Mouse (Mus musculus) erythroblast, embryonic 14.5 days (primary cell): ENCODE measurements around the gene Wnt16. TPM values are rescaled to one million over a fixed set of nuclear protein-coding genes. Genes with fewer than 3 reads are reported as not detected.

Source experiments
- H3K27me3 ChIP-seq: 2 replicates; pipeline ENCODE4 v1.6.1; 2012; ENCODE audit warnings: inconsistent platforms; ENCODE audit not compliant: control insufficient read depth
- H3K36me3 ChIP-seq: 2 replicates; pipeline ENCODE4 v1.6.1; 2012; ENCODE audit warnings: mild to moderate bottlenecking, inconsistent platforms; ENCODE audit not compliant: control insufficient read depth
- H3K4me1 ChIP-seq: 2 replicates; pipeline ENCODE4 v1.6.1; 2012; ENCODE audit warnings: inconsistent platforms; ENCODE audit not compliant: control insufficient read depth
- H3K4me3 ChIP-seq: replicated peaks from 2 replicates; pipeline ENCODE3; 2012; ENCODE audit warnings: moderate library complexity, mild to moderate bottlenecking, inconsistent platforms
- H3K9me3 ChIP-seq: 2 replicates; pipeline ENCODE4 v1.6.1; 2012; ENCODE audit warnings: low read length, inconsistent platforms, mixed read lengths; ENCODE audit not compliant: control insufficient read depth
- GATA1 ChIP-seq: IDR thresholded peaks from 2 replicates; pipeline ENCODE4 v1.6.1; 2012; ENCODE audit warnings: low read length, inconsistent platforms, mixed read lengths
- TAL1 ChIP-seq: IDR thresholded peaks from 3 replicates; pipeline ENCODE4 v1.6.1; 2012; ENCODE audit warnings: low read length, inconsistent platforms, mixed read lengths
- polyA plus RNA-seq: library from polyadenylated mRNA; stranded (reverse); fragments of >175 nt; gene quantifications from 2 replicates; pipeline ENCODE4 v1.2.3, GENCODE M21; 2012

The Wnt16 gene
- polyA plus RNA-seq, 1 experiment: not detected

- Histone ChIP-seq H3K9me3 (no peaks in the 10 kb centered on the region), H3K36me3 (no peaks in the 10 kb centered on the region), H3K4me1 (no peaks in the 10 kb centered on the region), H3K27me3 (no peaks in the 10 kb centered on the region), H3K4me3 (no peak overlapping the region)
- no peak for TF ChIP-seq GATA1
These were observed 18.0 kb upstream of the Wnt16 start for GRCm38 (mm10) chr6:22269840-22270521.

DNA sequence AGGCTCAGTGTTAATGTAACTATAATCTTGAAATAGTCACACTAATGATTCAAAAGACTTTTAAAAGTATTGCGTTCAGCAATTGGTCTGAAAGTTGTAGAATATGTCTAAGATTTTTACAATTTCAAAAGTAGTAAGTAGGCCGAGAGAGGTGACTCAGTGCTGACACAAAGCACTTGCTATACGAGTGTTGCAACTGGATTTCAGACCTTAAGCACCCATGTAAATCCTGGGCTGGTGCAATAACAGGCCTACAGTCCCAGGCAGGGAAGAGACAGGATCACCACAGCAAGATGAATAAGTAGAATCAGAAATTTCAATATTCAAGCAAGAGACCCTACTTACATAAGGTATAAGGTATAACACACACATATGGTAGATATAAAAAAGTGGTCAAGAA lies 10.1 kb upstream of the Wnt16 start:
- Histone ChIP-seq H3K4me1 (no peaks in the 10 kb centered on the region), H3K27me3 (no peaks in the 10 kb centered on the region), H3K4me3 (no peak overlapping the region), H3K36me3 (no peaks in the 10 kb centered on the region), H3K9me3 (no peaks in the 10 kb centered on the region)
- TF ChIP-seq TAL1 (no peak), GATA1 (no peak)

DNA sequence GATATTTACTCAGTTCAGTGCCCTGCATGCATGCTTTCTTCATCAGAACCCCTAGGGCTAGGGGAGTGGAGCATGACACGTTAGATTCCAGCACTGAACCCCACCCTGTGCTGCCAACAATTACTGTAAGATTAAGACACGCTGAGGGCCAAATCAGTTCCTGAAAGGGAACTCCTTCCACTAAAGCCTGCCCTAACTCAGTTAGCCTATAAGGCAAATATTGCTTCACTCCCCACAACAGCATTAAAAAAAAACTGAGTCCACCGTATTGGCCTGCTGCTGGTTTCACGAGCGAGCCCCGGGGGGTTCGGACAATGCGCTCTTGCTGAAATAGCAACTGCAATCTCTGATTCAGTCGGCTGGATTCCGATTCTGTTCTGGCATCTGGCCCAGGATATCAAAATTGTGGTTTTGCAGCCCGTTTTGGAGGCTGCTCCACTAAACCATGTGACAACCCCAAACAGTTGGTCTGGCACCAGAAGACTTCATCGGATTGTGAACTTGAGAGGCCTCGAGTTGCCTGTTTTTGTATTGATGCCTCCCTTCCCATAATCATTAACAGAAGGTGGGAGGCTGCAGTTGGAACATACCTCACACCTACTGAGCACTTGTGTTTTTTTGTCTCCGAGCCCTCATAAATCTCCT lies 7.7 kb upstream of the Wnt16 start:
- TF ChIP-seq GATA1 (no peak), TAL1 (no peak)
- H3K4me3 ChIP-seq: no peak overlapping the region
- no peaks in the 10 kb centered on the region for H3K4me1 ChIP-seq
- H3K36me3 ChIP-seq: no peaks in the 10 kb centered on the region
- H3K9me3 ChIP-seq: no peaks in the 10 kb centered on the region
- no peaks in the 10 kb centered on the region for H3K27me3 ChIP-seq

- Histone ChIP-seq H3K4me3 (no peak overlapping the region), H3K4me1 (no peaks in the 10 kb centered on the region), H3K27me3 (peaks cover 9% of the 10 kb centered on the region; the same call in 1 of the 2 replicates), H3K36me3 (no peaks in the 10 kb centered on the region), H3K9me3 (no peaks in the 10 kb centered on the region)
- TF ChIP-seq TAL1: no peak
- no peak for TF ChIP-seq GATA1
These were observed 5.6 kb upstream of the Wnt16 start for GRCm38 (mm10) chr6:22282405-22282804.

DNA sequence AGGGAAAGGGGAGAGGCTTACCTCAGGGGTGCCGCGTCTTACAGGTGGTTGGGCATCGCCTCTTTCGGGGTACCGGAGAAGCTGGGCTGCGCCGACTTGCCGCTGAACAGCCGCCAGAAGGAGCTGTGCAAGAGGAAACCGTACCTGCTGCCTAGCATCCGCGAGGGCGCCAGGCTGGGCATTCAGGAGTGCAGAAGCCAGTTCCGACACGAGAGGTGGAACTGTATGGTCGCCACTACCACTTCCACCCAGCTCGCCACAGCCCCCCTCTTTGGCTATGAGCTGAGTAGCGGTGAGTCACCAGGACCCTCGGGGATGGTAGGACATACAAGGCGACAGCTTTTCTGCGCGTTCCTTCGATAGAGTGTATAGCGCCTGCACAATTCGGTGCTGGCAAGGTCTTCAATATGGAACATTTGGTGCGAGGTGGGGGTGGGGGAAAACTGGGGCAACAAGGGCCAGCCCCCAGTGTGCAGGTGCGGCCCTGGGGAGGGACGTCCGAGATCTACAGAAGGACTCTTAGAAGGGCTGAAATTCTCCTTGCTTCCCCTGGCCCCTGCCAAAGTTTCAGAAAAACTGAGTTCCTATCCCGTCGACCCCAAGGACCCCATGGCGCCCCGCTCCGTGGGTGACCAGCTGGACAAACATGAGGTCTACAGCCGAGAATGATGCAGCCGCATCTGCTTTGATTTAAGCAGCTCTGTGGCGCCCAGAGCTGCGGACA lies 872 bp downstream of the Wnt16 start:
- H3K4me1 ChIP-seq: no peaks in the 10 kb centered on the region
- no peak overlapping the region for H3K4me3 ChIP-seq
- peaks cover 44% of the 10 kb centered on the region for H3K27me3 ChIP-seq
- TF ChIP-seq GATA1: no peak
- H3K9me3 ChIP-seq: no peaks in the 10 kb centered on the region
- no peaks in the 10 kb centered on the region for H3K36me3 ChIP-seq

- Histone ChIP-seq H3K4me1 (no peaks in the 10 kb centered on the region), H3K27me3 (peaks cover 44% of the 10 kb centered on the region), H3K4me3 (no peak overlapping the region), H3K36me3 (no peaks in the 10 kb centered on the region), H3K9me3 (no peaks in the 10 kb centered on the region)
- TF ChIP-seq TAL1 (no peak), GATA1 (no peak)
These were observed 1.5 kb downstream of the Wnt16 start for GRCm38 (mm10) chr6:22289461-22290021.

DNA sequence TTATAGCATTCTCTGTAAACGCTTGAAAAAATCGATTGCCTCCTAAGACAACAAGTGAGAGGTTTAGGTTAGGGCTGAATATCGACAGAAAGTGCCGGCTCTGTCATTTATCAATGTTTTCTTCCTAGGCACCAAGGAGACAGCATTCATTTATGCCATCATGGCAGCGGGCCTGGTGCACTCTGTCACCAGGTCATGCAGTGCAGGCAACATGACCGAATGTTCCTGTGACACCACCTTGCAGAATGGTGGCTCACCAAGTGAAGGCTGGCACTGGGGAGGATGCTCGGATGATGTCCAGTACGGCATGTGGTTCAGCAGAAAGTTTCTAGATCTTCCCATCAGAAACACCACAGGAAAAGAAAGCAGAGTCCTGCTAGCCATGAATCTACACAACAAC lies 2.8 kb downstream of the Wnt16 start:
- H3K27me3 ChIP-seq: peaks cover 44% of the 10 kb centered on the region
- no peaks in the 10 kb centered on the region for H3K4me1 ChIP-seq
- TF ChIP-seq GATA1 (no peak), TAL1 (no peak)
- H3K9me3 ChIP-seq: no peaks in the 10 kb centered on the region
- no peaks in the 10 kb centered on the region for H3K36me3 ChIP-seq
- H3K4me3 ChIP-seq: no peak overlapping the region

DNA sequence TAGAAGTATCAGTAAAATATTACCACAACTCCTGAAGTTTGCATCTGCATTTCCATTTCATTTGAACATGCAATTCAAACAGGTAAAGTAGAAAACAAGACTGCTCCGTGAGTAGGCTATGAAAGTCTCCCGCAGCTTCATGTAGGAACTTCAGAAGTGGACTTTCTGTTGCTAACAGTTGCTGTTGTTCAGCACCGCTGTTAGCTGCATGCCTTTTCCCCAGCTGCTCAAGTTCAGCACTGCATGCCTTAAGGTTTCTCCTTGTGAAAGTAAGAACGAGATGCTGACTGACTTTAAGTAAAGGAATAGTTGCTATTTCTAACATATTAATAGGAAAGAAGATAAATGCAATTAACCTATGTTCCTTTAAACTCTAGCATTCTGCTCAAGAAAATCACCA lies 4.0 kb downstream of the Wnt16 start:
- H3K9me3 ChIP-seq: no peaks in the 10 kb centered on the region
- peaks cover 39% of the 10 kb centered on the region for H3K27me3 ChIP-seq
- H3K4me3 ChIP-seq: no peak overlapping the region
- H3K36me3 ChIP-seq: no peaks in the 10 kb centered on the region
- no peaks in the 10 kb centered on the region for H3K4me1 ChIP-seq
- TF ChIP-seq TAL1 (no peak), GATA1 (no peak)

DNA sequence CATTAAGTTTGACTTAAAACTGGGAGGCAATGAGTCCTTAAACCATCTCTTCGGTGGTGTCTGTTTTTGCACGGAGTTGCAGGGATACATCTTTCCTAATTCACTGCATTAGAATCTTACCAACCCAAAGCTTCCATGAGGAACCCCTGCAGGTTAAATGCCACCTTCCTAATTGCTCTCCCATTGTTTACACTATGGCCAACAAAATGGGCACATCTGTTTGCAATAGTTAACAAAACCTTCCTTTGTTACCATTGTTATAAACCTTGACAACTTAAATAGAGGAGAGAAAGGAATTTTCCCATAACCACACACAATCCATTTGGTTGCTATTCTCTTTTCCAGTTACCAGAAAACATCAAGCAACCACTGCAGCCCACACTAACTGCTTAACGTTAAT lies 5.9 kb downstream of the Wnt16 start:
- peaks cover 21% of the 10 kb centered on the region for H3K27me3 ChIP-seq
- no peaks in the 10 kb centered on the region for H3K4me1 ChIP-seq
- TF ChIP-seq TAL1: no peak
- TF ChIP-seq GATA1: no peak
- H3K4me3 ChIP-seq: no peak overlapping the region
- no peaks in the 10 kb centered on the region for H3K9me3 ChIP-seq
- H3K36me3 ChIP-seq: no peaks in the 10 kb centered on the region
